Mouse (Mus musculus) myocyte (in vitro differentiated cells): Measurements from ENCODE around the gene Ly6g5b. TPM values are rescaled to one million over a fixed set of nuclear protein-coding genes. Genes with fewer than 3 reads are reported as not detected.
A peak's percentile ranks its signal among the peaks of the same experiment; 100 is the strongest.

ENCODE experiments used
- H3K27me3 ChIP-seq: one replicate; pipeline ENCODE4 v1.6.1; 2011; ENCODE audit not compliant: control insufficient read depth, insufficient read depth, insufficient read length
- H3K36me3 ChIP-seq: one replicate; pipeline ENCODE4 v1.6.1; 2011; ENCODE audit not compliant: control insufficient read depth, insufficient read depth
- H3K4me2 ChIP-seq: one replicate; pipeline ENCODE4 v1.6.1; 2011; ENCODE audit warnings: low read depth, control low read depth
- H3K4me3 ChIP-seq: one replicate; pipeline ENCODE4 v1.5.1; 2011; ENCODE audit warnings: mild to moderate bottlenecking, control low read depth, moderate library complexity
- H3K79me2 ChIP-seq: one replicate; pipeline ENCODE4 v1.6.1; 2011; ENCODE audit not compliant: control insufficient read depth, insufficient read depth
- H3ac ChIP-seq: one replicate; pipeline ENCODE4 v1.6.1; 2011; ENCODE audit not compliant: control insufficient read depth, insufficient read length
- CEBPB ChIP-seq: IDR thresholded peaks from 2 replicates; pipeline ENCODE4 v1.6.1; 2011; ENCODE audit warnings: mild to moderate bottlenecking, moderate library complexity; ENCODE audit not compliant: poor library complexity, insufficient read depth, severe bottlenecking
- E2F4 ChIP-seq: IDR thresholded peaks from one replicate; pipeline ENCODE4 v1.6.1; 2011; ENCODE audit warnings: mild to moderate bottlenecking, control low read depth, moderate library complexity; ENCODE audit not compliant: insufficient read depth
- MAX ChIP-seq: IDR thresholded peaks from one replicate; pipeline ENCODE4 v1.6.1; 2011; ENCODE audit warnings: low read depth, mild to moderate bottlenecking, control low read depth
- MYOD1 ChIP-seq, 3 experiments: IDR thresholded peaks; one replicate each; pipeline ENCODE4 v1.6.1; 2011; ENCODE audit warnings: control low read depth in 2 of 3, low read depth in 2 of 3, mild to moderate bottlenecking in 2 of 3, moderate library complexity in 1 of 3; ENCODE audit not compliant: insufficient read length in 2 of 3, control insufficient read depth in 1 of 3
- MYOG ChIP-seq, 3 experiments: IDR thresholded peaks; one replicate each; pipeline ENCODE4 v1.6.1; 2011; ENCODE audit warnings: control low read depth in 2 of 3, low read depth in 2 of 3, mild to moderate bottlenecking in 2 of 3; ENCODE audit not compliant: insufficient read length in 2 of 3, control insufficient read depth in 1 of 3, insufficient read depth in 1 of 3
- POLR2A ChIP-seq: IDR thresholded peaks from one replicate; pipeline ENCODE4 v1.6.1; 2011; ENCODE audit warnings: low read depth, mild to moderate bottlenecking, control low read depth, moderate library complexity; ENCODE audit not compliant: insufficient read length
- POLR2AphosphoS2 ChIP-seq: IDR thresholded peaks from one replicate; pipeline ENCODE4 v1.6.1; 2011; ENCODE audit warnings: low read depth, control low read depth; ENCODE audit not compliant: insufficient read length
- REST ChIP-seq: IDR thresholded peaks from one replicate; pipeline ENCODE4 v1.6.1; 2011; ENCODE audit warnings: mild to moderate bottlenecking, control low read depth, moderate library complexity; ENCODE audit not compliant: insufficient read depth, insufficient read length
- SRF ChIP-seq: IDR thresholded peaks from one replicate; pipeline ENCODE4 v1.6.1; 2011; ENCODE audit warnings: low read depth; ENCODE audit not compliant: control insufficient read depth, insufficient read length
- TCF12 ChIP-seq: IDR thresholded peaks from one replicate; pipeline ENCODE4 v1.6.1; 2011; ENCODE audit warnings: mild to moderate bottlenecking, control low read depth; ENCODE audit not compliant: poor library complexity, insufficient read depth, severe bottlenecking
- TCF3 ChIP-seq: IDR thresholded peaks from one replicate; pipeline ENCODE4 v1.6.1; 2011; ENCODE audit warnings: low read depth, control low read depth; ENCODE audit not compliant: insufficient read length
- USF1 ChIP-seq: IDR thresholded peaks from one replicate; pipeline ENCODE4 v1.6.1; 2011; ENCODE audit warnings: low read depth, mild to moderate bottlenecking, control low read depth, moderate library complexity
- polyA plus RNA-seq: library from polyadenylated mRNA; unstranded; fragments of >200 nt; fragmentation: generic; extraction: Trizol; gene quantifications from one replicate; pipeline ENCODE4 v1.2.1, GENCODE M21; 2012; ENCODE audit warnings: missing spikeins

Ly6g5b gene
- polyA plus RNA-seq, 1 experiment, result 0.11 TPM

GRCm38 (mm10) chr17:35152121-35152520 is 36.9 kb upstream of the Ly6g5b start:
- Histone ChIP-seq H3K4me2 (no peak overlapping the region), H3K4me3 (no peak overlapping the region), H3K36me3 (peaks cover 44% of the 10 kb centered on the region), H3K27me3 (no peaks in the 10 kb centered on the region), H3ac (no peak overlapping the region), H3K79me2 (peaks cover 1% of the 10 kb centered on the region)
- no peak for TF ChIP-seq TCF3
- no peak for TF ChIP-seq MYOD1 (IDR thresholded peaks at IDR 0.05; ENCODE audit: control insufficient read depth in 1 of 3, insufficient read length in 2 of 3, low read depth in 2 of 3)

GRCm38 (mm10) chr17:35147922-35148639 is 32.9 kb upstream of the Ly6g5b start:
- no peaks in the 10 kb centered on the region for H3K27me3 ChIP-seq
- H3K4me2 ChIP-seq, result no peak overlapping the region

GRCm38 (mm10) chr17:35147348-35147747 is 32.1 kb upstream of the Ly6g5b start:
- Histone ChIP-seq H3ac (no peak overlapping the region), H3K27me3 (no peaks in the 10 kb centered on the region), H3K79me2 (no peaks in the 10 kb centered on the region), H3K4me3 (no peak overlapping the region), H3K36me3 (peaks cover 38% of the 10 kb centered on the region), H3K4me2 (no peak overlapping the region)
- TF ChIP-seq REST (no peak), POLR2AphosphoS2 (peak; percentile 13), POLR2A (no peak), MAX (no peak), TCF3 (no peak), MYOD1 (IDR thresholded peaks at IDR 0.05; ENCODE audit: control insufficient read depth in 1 of 3, insufficient read length in 2 of 3, low read depth in 2 of 3) (no peak)

More at GRCm38 (mm10) chr17:35147922-35148639, 32.9 kb upstream of the Ly6g5b start:
- Histone ChIP-seq H3ac (no peak overlapping the region), H3K36me3 (peaks cover 38% of the 10 kb centered on the region), H3K79me2 (no peaks in the 10 kb centered on the region), H3K4me3 (no peak overlapping the region)
- TF ChIP-seq POLR2AphosphoS2 (peak; percentile 87), TCF3 (no peak)

- Histone ChIP-seq H3K4me3 (no peak overlapping the region), H3K36me3 (peaks cover 44% of the 10 kb centered on the region)
- TF ChIP-seq SRF (no peak), E2F4 (no peak), POLR2AphosphoS2 (peak; percentile 76), MYOD1 (IDR thresholded peaks at IDR 0.05; ENCODE audit: control insufficient read depth in 1 of 3, insufficient read length in 2 of 3, low read depth in 2 of 3) (no peak), MYOG (IDR thresholded peaks at IDR 0.05; ENCODE audit: control insufficient read depth in 1 of 3, insufficient read depth in 1 of 3, insufficient read length in 2 of 3, low read depth in 2 of 3) (no peak)
These were observed 30.9 kb upstream of the Ly6g5b start for GRCm38 (mm10) chr17:35146139-35146538.

GRCm38 (mm10) chr17:35141971-35142370 is 26.7 kb upstream of the Ly6g5b start:
- Histone ChIP-seq H3K79me2 (peaks cover 31% of the 10 kb centered on the region), H3K36me3 (peaks cover 27% of the 10 kb centered on the region), H3K27me3 (no peaks in the 10 kb centered on the region), H3K4me3 (no peak overlapping the region), H3ac (no peak overlapping the region), H3K4me2 (no peak overlapping the region)
- TF ChIP-seq TCF12 (no peak), USF1 (no peak), POLR2AphosphoS2 (no peak), POLR2A (no peak), TCF3 (no peak), SRF (no peak), MYOG (IDR thresholded peaks at IDR 0.05; ENCODE audit: control insufficient read depth in 1 of 3, insufficient read depth in 1 of 3, insufficient read length in 2 of 3, low read depth in 2 of 3) (no peak), MYOD1 (IDR thresholded peaks at IDR 0.05; ENCODE audit: control insufficient read depth in 1 of 3, insufficient read length in 2 of 3, low read depth in 2 of 3) (no peak), MAX (no peak), E2F4 (no peak), CEBPB (no peak), REST (no peak)

More at GRCm38 (mm10) chr17:35146139-35146538, 30.9 kb upstream of the Ly6g5b start:
- Histone ChIP-seq H3K79me2 (no peaks in the 10 kb centered on the region), H3ac (no peak overlapping the region), H3K4me2 (no peak overlapping the region), H3K27me3 (no peaks in the 10 kb centered on the region)
